Mouse (Mus musculus) embryonic facial prominence, embryonic 13.5 days (tissue): ENCODE data around the gene Cog7. TPM values are rescaled to one million over a fixed set of nuclear protein-coding genes. Genes with fewer than 3 reads are reported as not detected.

Experiments used
- ATAC-seq: fragments of 200-750 bp; cut with Nextera tagmentation; 2 replicates; pipeline ENCODE4 v1.8.0; 2017; ENCODE audit warnings: low read depth; ENCODE audit not compliant: insufficient number of reproducible peaks, insufficient read depth, low FRiP score, low TSS enrichment
- H3K27ac ChIP-seq: fragments of 300-500 bp; sonication (generic); 2 replicates; pipeline ENCODE4 v1.5.1; 2015; ENCODE audit warnings: moderate library complexity, mild to moderate bottlenecking, inconsistent platforms
- H3K27me3 ChIP-seq: fragments of 300-500 bp; sonication (generic); 2 replicates; pipeline ENCODE4 v1.6.1; 2015; ENCODE audit warnings: mild to moderate bottlenecking, inconsistent platforms
- H3K36me3 ChIP-seq: fragments of 300-500 bp; sonication (generic); 2 replicates; pipeline ENCODE4 v1.6.1; 2015; ENCODE audit warnings: mild to moderate bottlenecking, inconsistent platforms
- H3K4me1 ChIP-seq: fragments of 300-500 bp; sonication (generic); 2 replicates; pipeline ENCODE4 v1.6.1; 2015; ENCODE audit warnings: inconsistent platforms
- H3K4me2 ChIP-seq: fragments of 300-500 bp; sonication (generic); 2 replicates; pipeline ENCODE4 v1.6.1; 2015; ENCODE audit warnings: moderate library complexity, mild to moderate bottlenecking, inconsistent platforms
- H3K4me3 ChIP-seq: fragments of 300-500 bp; sonication (generic); 2 replicates; pipeline ENCODE4 v1.5.1; 2015; ENCODE audit warnings: mild to moderate bottlenecking, inconsistent platforms
- H3K9ac ChIP-seq: fragments of 300-500 bp; sonication (generic); 2 replicates; pipeline ENCODE4 v1.6.1; 2015; ENCODE audit warnings: mild to moderate bottlenecking, inconsistent platforms
- H3K9me3 ChIP-seq: fragments of 300-500 bp; sonication (generic); 2 replicates; pipeline ENCODE4 v1.6.1; 2016; ENCODE audit warnings: inconsistent platforms
- WGBS: fragments of 180-500 bp; shearing (Covaris S2); methylation state at CpG from one replicate; pipeline ENCODE4 v1.1.7; 2015; ENCODE audit warnings: mixed read lengths; 5-methylcytosine and 5-hydroxymethylcytosine counted together
- polyA plus RNA-seq: library from polyadenylated mRNA; unstranded; fragments of >200 nt; fragmentation: Nextera tagmentation; extraction: Ambion mirVana; gene quantifications from 2 replicates; pipeline ENCODE4 v1.2.1, GENCODE M21; 2015

Cog7 gene
- polyA plus RNA-seq, 1 experiment from 2014 or later = 24.8 TPM

DNA sequence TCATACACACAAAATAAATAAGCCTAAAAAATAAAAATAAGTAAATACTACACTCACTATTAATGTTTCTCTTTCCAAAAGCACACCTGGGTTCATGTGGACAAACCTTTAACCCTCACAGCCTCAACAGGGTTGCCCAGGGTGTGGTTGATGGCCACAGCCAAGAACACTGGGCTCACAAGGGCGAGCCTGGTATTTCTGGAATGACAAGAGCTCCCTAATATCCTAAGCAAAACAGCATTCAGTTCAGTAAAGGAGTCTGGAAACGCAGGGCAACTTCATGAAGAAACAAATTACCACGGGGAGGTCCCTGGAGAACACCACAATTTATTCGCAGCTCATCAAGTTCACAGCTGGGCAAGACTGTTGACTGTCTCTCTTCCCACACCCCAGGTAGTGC is 34.0 kb downstream of the Cog7 start:
- WGBS = 74% methylated on average over 4 of the region's 4 CpGs
- H3K27ac ChIP-seq = no peak overlapping the region
- no peaks in the 10 kb centered on the region for H3K4me1 ChIP-seq
- H3K9me3 ChIP-seq = 0 out of 2 replicates have a peak, but pooled peaks cover 2% of the 10 kb centered on the region
- no peak for ATAC-seq
- H3K36me3 ChIP-seq = peaks cover 44% of the 10 kb centered on the region
- no peaks in the 10 kb centered on the region for H3K27me3 ChIP-seq
- no peak overlapping the region for H3K4me2 ChIP-seq
- H3K4me3 ChIP-seq = no peak overlapping the region
- no peak overlapping the region for H3K9ac ChIP-seq

DNA sequence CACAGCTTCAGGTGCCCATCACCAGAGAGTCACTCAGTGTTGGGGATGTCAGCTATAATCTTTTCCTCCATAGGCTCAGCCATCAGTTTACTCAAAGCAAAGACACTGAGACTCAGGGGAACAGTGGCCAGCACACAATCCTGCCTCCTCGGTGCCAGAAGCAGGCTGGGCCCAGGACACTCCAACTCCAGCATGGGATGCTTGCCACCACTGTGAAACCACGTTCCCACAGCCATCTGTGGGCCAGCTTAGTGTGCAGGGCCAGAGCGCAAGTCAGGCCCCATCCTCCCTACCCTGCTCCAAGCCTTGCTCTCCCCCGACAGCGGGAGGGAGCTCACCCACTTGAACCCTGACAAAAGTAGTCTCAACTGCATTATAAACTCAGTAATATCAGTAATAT is 35.3 kb downstream of the Cog7 start:
- WGBS = 83% methylated on average over 5 of the region's 5 CpGs
- no peak overlapping the region for H3K4me3 ChIP-seq
- no peak for ATAC-seq

DNA sequence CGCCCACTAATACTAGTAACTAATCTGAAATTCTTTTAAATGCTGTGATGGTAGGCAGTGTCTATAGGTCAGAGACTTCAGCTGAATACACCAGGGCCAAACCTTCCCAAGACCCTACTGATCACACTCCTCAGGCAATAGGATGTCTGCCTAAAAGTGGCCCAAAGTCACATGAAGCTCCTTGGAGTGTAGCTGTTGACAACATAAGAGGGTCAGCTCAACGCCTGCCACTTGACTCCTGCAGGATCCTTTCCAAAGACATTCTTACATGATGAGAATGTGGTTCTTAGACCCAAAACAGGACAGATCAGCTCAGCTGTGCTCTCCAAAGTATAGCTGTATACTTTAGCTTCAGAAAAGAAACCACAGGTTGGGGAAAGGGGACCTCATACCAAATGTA is 39.1 kb downstream of the Cog7 start:
- no peak overlapping the region for H3K9ac ChIP-seq
- H3K4me2 ChIP-seq = no peak overlapping the region
- H3K4me3 ChIP-seq = no peak overlapping the region
- no peaks in the 10 kb centered on the region for H3K27me3 ChIP-seq
- ATAC-seq = no peak
- H3K9me3 ChIP-seq = 0 out of 2 replicates have a peak, but pooled peaks cover 2% of the 10 kb centered on the region
- no peak overlapping the region for H3K27ac ChIP-seq
- H3K36me3 ChIP-seq = peaks cover 27% of the 10 kb centered on the region
- WGBS = 87% methylated on average over 2 of the region's 2 CpGs
- peaks cover 8% of the 10 kb centered on the region for H3K4me1 ChIP-seq

More for the DNA sequence above, 35.3 kb downstream of the Cog7 start:
- H3K9me3 ChIP-seq = 0 out of 2 replicates have a peak, but pooled peaks cover 2% of the 10 kb centered on the region
- no peak overlapping the region for H3K27ac ChIP-seq
- no peak overlapping the region for H3K4me2 ChIP-seq
- H3K9ac ChIP-seq = no peak overlapping the region
- no peaks in the 10 kb centered on the region for H3K4me1 ChIP-seq
- no peaks in the 10 kb centered on the region for H3K27me3 ChIP-seq
- peaks cover 46% of the 10 kb centered on the region for H3K36me3 ChIP-seq

- no peak for ATAC-seq
- H3K27me3 ChIP-seq = no peaks in the 10 kb centered on the region
- H3K4me3 ChIP-seq = no peak overlapping the region
- H3K27ac ChIP-seq = no peak overlapping the region
- H3K9ac ChIP-seq = no peak overlapping the region
- no peak overlapping the region for H3K4me2 ChIP-seq
- peaks cover 27% of the 10 kb centered on the region for H3K36me3 ChIP-seq
- 74% methylated on average over 3 of the region's 3 CpGs for WGBS
- peaks cover 16% of the 10 kb centered on the region for H3K4me1 ChIP-seq
- 0 out of 2 replicates have a peak, but pooled peaks cover 2% of the 10 kb centered on the region for H3K9me3 ChIP-seq
Observed at GRCm38 (mm10) chr7:121941640-121942039, 39.9 kb downstream of the Cog7 start.

- WGBS = 89% methylated on average over 3 of the region's 3 CpGs
- Histone ChIP-seq H3K9ac (no peak overlapping the region), H3K4me2 (no peak overlapping the region), H3K4me3 (no peak overlapping the region), H3K27me3 (no peaks in the 10 kb centered on the region), H3K27ac (no peak overlapping the region), H3K36me3 (peaks cover 27% of the 10 kb centered on the region), H3K9me3 (0 out of 2 replicates have a peak, but pooled peaks cover 2% of the 10 kb centered on the region), H3K4me1 (peaks cover 21% of the 10 kb centered on the region)
- no peak for ATAC-seq
Observed at GRCm38 (mm10) chr7:121941016-121941415, 40.5 kb downstream of the Cog7 start.

- H3K36me3 ChIP-seq = peaks cover 34% of the 10 kb centered on the region
- no peak overlapping the region for H3K27ac ChIP-seq
- peaks cover 21% of the 10 kb centered on the region for H3K4me1 ChIP-seq
- no peak overlapping the region for H3K9ac ChIP-seq
- WGBS = 61% methylated on average over 4 of the region's 4 CpGs
- no peak overlapping the region for H3K4me2 ChIP-seq
- no peak for ATAC-seq
- 0 out of 2 replicates have a peak, but pooled peaks cover 2% of the 10 kb centered on the region for H3K9me3 ChIP-seq
- H3K4me3 ChIP-seq = no peak overlapping the region
- no peaks in the 10 kb centered on the region for H3K27me3 ChIP-seq
Observed at GRCm38 (mm10) chr7:121939729-121940128, 41.8 kb downstream of the Cog7 start.

- H3K4me3 ChIP-seq = no peak overlapping the region
- no peak overlapping the region for H3K27ac ChIP-seq
- H3K36me3 ChIP-seq = peaks cover 38% of the 10 kb centered on the region
- H3K9me3 ChIP-seq = 0 out of 2 replicates have a peak, but pooled peaks cover 2% of the 10 kb centered on the region
- peaks cover 21% of the 10 kb centered on the region for H3K4me1 ChIP-seq
- 80% methylated on average over 6 of the region's 6 CpGs for WGBS
- H3K27me3 ChIP-seq = no peaks in the 10 kb centered on the region
- H3K9ac ChIP-seq = no peak overlapping the region
- H3K4me2 ChIP-seq = no peak overlapping the region
- ATAC-seq = no peak
Observed at GRCm38 (mm10) chr7:121939244-121939643, 42.3 kb downstream of the Cog7 start.

- WGBS = 81% methylated on average over 8 of the region's 8 CpGs
Observed at GRCm38 (mm10) chr7:121938124-121938891, 43.2 kb downstream of the Cog7 start.

GRCm38 (mm10) chr7:121936861-121937630 is 44.5 kb downstream of the Cog7 start:
- no peaks in the 10 kb centered on the region for H3K27me3 ChIP-seq
- H3K4me2 ChIP-seq = no peak overlapping the region
- 58% methylated on average over 14 of the region's 14 CpGs for WGBS
- no peaks in the 10 kb centered on the region for H3K9me3 ChIP-seq
- H3K36me3 ChIP-seq = peaks cover 26% of the 10 kb centered on the region
- no peak overlapping the region for H3K4me3 ChIP-seq
- H3K9ac ChIP-seq = no peak overlapping the region
- H3K4me1 ChIP-seq = peaks cover 21% of the 10 kb centered on the region
- no peak for ATAC-seq
- H3K27ac ChIP-seq = no peak overlapping the region

More at GRCm38 (mm10) chr7:121938124-121938891, 43.2 kb downstream of the Cog7 start:
- no peak overlapping the region for H3K9ac ChIP-seq
- ATAC-seq = no peak
- peaks cover 21% of the 10 kb centered on the region for H3K4me1 ChIP-seq
- H3K27me3 ChIP-seq = no peaks in the 10 kb centered on the region
- H3K27ac ChIP-seq = no peak overlapping the region
- H3K36me3 ChIP-seq = peaks cover 32% of the 10 kb centered on the region
- no peak overlapping the region for H3K4me3 ChIP-seq
- 0 out of 2 replicates have a peak, but pooled peaks cover 2% of the 10 kb centered on the region for H3K9me3 ChIP-seq
- no peak overlapping the region for H3K4me2 ChIP-seq

DNA sequence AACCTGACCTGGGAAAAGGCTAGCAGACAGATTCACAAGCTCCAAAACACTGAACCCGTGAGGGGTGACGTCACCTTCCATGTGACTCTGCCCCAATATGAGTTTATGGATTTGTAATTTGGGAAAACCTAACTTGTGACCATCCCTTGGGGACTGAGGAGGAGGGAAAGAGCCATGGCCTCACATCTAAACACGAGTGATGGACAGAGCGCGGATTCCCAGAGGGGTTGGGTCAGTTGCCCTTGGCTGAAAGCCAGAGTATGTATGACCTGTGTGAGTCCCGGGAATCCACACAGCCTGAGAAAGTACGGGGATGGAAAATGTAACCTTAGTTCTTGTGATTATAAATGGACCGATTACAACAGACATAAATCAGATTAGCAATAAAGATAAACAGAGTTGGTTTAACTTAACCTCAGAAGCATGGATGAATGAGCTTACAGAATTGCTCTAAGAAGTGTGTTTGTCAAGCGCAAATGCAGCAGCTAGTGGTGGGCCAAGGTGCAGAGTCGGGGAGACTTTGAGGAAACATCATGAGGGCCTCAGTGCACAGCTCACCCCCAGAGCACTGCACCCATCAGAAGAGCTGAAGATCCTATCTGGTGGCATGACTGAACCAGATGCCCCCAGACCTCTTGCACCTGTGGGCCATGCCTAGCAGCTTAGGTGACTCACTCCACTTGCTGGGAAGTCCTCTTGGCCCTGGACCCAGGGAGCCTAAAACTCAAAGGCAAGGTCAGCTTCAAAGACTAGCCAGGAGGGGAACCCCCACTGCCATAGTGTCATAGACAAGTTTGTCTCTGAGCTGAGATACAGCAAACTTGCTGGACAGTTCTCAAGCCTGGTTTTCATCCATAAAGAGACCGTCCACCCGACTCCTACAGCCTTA is 45.4 kb downstream of the Cog7 start:
- H3K36me3 ChIP-seq = peaks cover 23% of the 10 kb centered on the region
- no peaks in the 10 kb centered on the region for H3K9me3 ChIP-seq
- no peaks in the 10 kb centered on the region for H3K27me3 ChIP-seq
- H3K4me3 ChIP-seq = no peak overlapping the region
- peak overlapping the region; percentile 22; the same call in 1 of the 2 replicates for H3K9ac ChIP-seq
- H3K4me1 ChIP-seq = peaks cover 21% of the 10 kb centered on the region
- no peak overlapping the region for H3K4me2 ChIP-seq
- H3K27ac ChIP-seq = no peak overlapping the region
- WGBS = 75% methylated on average over 12 of the region's 12 CpGs
- ATAC-seq = no peak

DNA sequence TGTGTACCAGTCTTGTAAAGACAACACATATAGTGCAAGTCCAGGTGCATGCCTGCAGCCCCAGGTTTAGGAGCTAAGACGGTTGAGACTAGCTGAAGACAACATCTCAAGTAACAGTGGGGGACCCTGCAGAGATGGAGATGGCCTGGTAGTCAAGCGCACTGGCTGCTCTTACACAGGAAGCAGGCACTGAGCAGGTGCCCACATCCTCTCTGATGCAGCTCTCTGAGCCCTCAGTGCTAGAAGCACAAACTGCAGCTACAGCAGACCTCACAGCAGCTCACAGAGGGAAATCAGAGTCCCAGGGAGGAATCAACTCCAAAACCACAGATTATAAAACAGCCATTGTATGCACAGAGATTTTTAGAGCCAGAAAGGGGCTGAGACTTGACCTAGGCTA is 47.2 kb downstream of the Cog7 start:
- Histone ChIP-seq H3K9ac (no peak overlapping the region), H3K27me3 (no peaks in the 10 kb centered on the region), H3K4me3 (no peak overlapping the region), H3K9me3 (no peaks in the 10 kb centered on the region), H3K27ac (no peak overlapping the region), H3K4me1 (peaks cover 21% of the 10 kb centered on the region), H3K36me3 (peaks cover 37% of the 10 kb centered on the region), H3K4me2 (no peak overlapping the region)
- 78% methylated on average over 2 of the region's 2 CpGs for WGBS
- no peak for ATAC-seq
